8 mouse cellular contexts compared by ENCODE assay signal in genomic region chr3:95903753-95904502, GRCm38 (mm10). TPM values are rescaled to one million over a fixed set of nuclear protein-coding genes. Genes with fewer than 3 reads are reported as not detected.
DNase-seq lines count a peak whose midpoint lies in the region; ATAC-seq lines count a peak whose summit lies in the region.

No protein-coding gene starts in this region.

- H3K4me3 ChIP-seq in heart, embryonic 11.5 days (ENCODE audit: low read depth, low read length): peak overlapping the region; percentile 48
- peak overlapping the region; percentile 58 for H3K4me3 ChIP-seq in heart, embryonic 16.5 days (ENCODE audit: low read length)
- H3K4me3 ChIP-seq in neural tube, embryonic 13.5 days: peak overlapping the region; percentile 38

- no peak for DNase-seq in heart, postnatal 14 days
- DNase-seq in kidney, postnatal 36 days: peak; percentile 74 to 86
- no peak for DNase-seq in MN1 (ENCODE audit: low spot score)
- DNase-seq in c-Kit-positive CD71-positive TER-119-positive erythroid progenitor cells, embryonic 14.5 days (ENCODE audit: low spot score): no peak
- no peak for DNase-seq in urinary bladder, postnatal 10 days (ENCODE audit: low spot score)

- H3K4me1 ChIP-seq in heart, embryonic 11.5 days (ENCODE audit: control insufficient read depth, insufficient read depth, low read length): peaks cover 35% of the 10 kb centered on the region
- peaks cover 40% of the 10 kb centered on the region for H3K4me1 ChIP-seq in heart, embryonic 16.5 days (ENCODE audit: control insufficient read depth, insufficient read depth, low read length)
- H3K4me1 ChIP-seq in neural tube, embryonic 13.5 days (replicated peaks): peaks cover 36% of the 10 kb centered on the region

- 2% methylated on average over 15 of the region's 15 CpGs for WGBS in heart, embryonic 11.5 days (ENCODE audit: insufficient replicate concordance)
- 9% methylated on average over 15 of the region's 15 CpGs for WGBS in heart, embryonic 16.5 days
- 1% methylated on average over 15 of the region's 15 CpGs for WGBS in neural tube, embryonic 13.5 days

- H3K36me3 ChIP-seq in heart, embryonic 11.5 days (ENCODE audit: control insufficient read depth, insufficient read depth, low read length): no peaks in the 10 kb centered on the region
- H3K36me3 ChIP-seq in heart, embryonic 16.5 days (ENCODE audit: control insufficient read depth, insufficient read depth): no peaks in the 10 kb centered on the region
- no peaks in the 10 kb centered on the region for H3K36me3 ChIP-seq in neural tube, embryonic 13.5 days

- peak overlapping the region; percentile 90 for H3K4me2 ChIP-seq in heart, embryonic 11.5 days
- peak overlapping the region; percentile 80 for H3K4me2 ChIP-seq in heart, embryonic 16.5 days (ENCODE audit: low read depth, low read length)
- peak overlapping the region; percentile 76 for H3K4me2 ChIP-seq in neural tube, embryonic 13.5 days

- no peak for ATAC-seq in heart, embryonic 11.5 days (replicated peaks; ENCODE audit: insufficient number of reproducible peaks, low FRiP score, low TSS enrichment)
- ATAC-seq in heart, embryonic 16.5 days (replicated peaks; ENCODE audit: extremely low read depth, insufficient read depth, low FRiP score): no peak
- ATAC-seq in neural tube, embryonic 13.5 days (ENCODE audit: low read depth): no peak

- H3K9ac ChIP-seq in heart, embryonic 11.5 days (ENCODE audit: low read depth, low read length): peak overlapping the region; percentile 72
- peak overlapping the region; percentile 80 for H3K9ac ChIP-seq in heart, embryonic 16.5 days (ENCODE audit: low read length)
- H3K9ac ChIP-seq in neural tube, embryonic 13.5 days: 0 out of 2 replicates have a peak overlapping the region, but pooled peaks have one; percentile 34

- H3K27me3 ChIP-seq in heart, embryonic 11.5 days (ENCODE audit: control insufficient read depth, insufficient read depth, low read length): no peaks in the 10 kb centered on the region
- H3K27me3 ChIP-seq in heart, embryonic 16.5 days (ENCODE audit: control insufficient read depth, insufficient read depth, low read length): no peaks in the 10 kb centered on the region
- H3K27me3 ChIP-seq in neural tube, embryonic 13.5 days: peaks cover 27% of the 10 kb centered on the region

- H3K9me3 ChIP-seq in heart, embryonic 11.5 days (replicated peaks; ENCODE audit: control insufficient read depth, low read length): no peaks in the 10 kb centered on the region
- no peaks in the 10 kb centered on the region for H3K9me3 ChIP-seq in heart, embryonic 16.5 days (replicated peaks; ENCODE audit: control insufficient read depth, low read length)
- no peaks in the 10 kb centered on the region for H3K9me3 ChIP-seq in neural tube, embryonic 13.5 days

- intact Hi-C loops in heart, postnatal 14 days (cut with DNase I): no loop called here

- peak overlapping the region; percentile 69 for H3K27ac ChIP-seq in heart, embryonic 11.5 days (ENCODE audit: low read depth, low read length)
- peak overlapping the region; percentile 86 for H3K27ac ChIP-seq in heart, embryonic 16.5 days (ENCODE audit: low read length)
- no peak overlapping the region for H3K27ac ChIP-seq in neural tube, embryonic 13.5 days (replicated peaks)

RNA-seq across cellular contexts. Expression of gene Car14, which starts 0.6 kb away (rescaled TPM):
- polyA plus RNA-seq in heart, embryonic 11.5 days (2014; fragmentation: Nextera tagmentation; extraction: Ambion mirVana): 39.0 and 39.1 TPM in 2 replicates
- total RNA-seq in heart, postnatal 14 days (2021): 100 to 1,000 TPM; 153 to 157 TPM
- polyA plus RNA-seq in heart, embryonic 16.5 days (2015; fragmentation: Nextera tagmentation; extraction: Ambion mirVana): 73.4 and 78.2 TPM in 2 replicates
- 1.4 and 2.7 TPM in 2 replicates for polyA plus RNA-seq in neural tube, embryonic 13.5 days (2015; fragmentation: Nextera tagmentation; extraction: Ambion mirVana)

RNA-seq across cellular contexts. Expression of gene Aph1a, which starts 10.2 kb away (rescaled TPM):
- polyA plus RNA-seq in heart, embryonic 11.5 days (2014; fragmentation: Nextera tagmentation; extraction: Ambion mirVana): 25.9 and 42.4 TPM in 2 replicates
- total RNA-seq in heart, postnatal 14 days (2021): 100 to 1,000 TPM; 113 to 114 TPM
- 31.1 and 31.8 TPM in 2 replicates for polyA plus RNA-seq in heart, embryonic 16.5 days (2015; fragmentation: Nextera tagmentation; extraction: Ambion mirVana)
- 27.3 and 33.3 TPM in 2 replicates for polyA plus RNA-seq in neural tube, embryonic 13.5 days (2015; fragmentation: Nextera tagmentation; extraction: Ambion mirVana)

RNA-seq across cellular contexts. Expression of gene BC028528, which starts 12.1 kb away (rescaled TPM):
- 29.3 and 29.5 TPM in 2 replicates for polyA plus RNA-seq in heart, embryonic 11.5 days (2014; fragmentation: Nextera tagmentation; extraction: Ambion mirVana)
- 10 to 100 TPM; 24.0 to 24.6 TPM for total RNA-seq in heart, postnatal 14 days (2021)
- 41.5 and 48.6 TPM in 2 replicates for polyA plus RNA-seq in heart, embryonic 16.5 days (2015; fragmentation: Nextera tagmentation; extraction: Ambion mirVana)
- 21.9 and 24.1 TPM in 2 replicates for polyA plus RNA-seq in neural tube, embryonic 13.5 days (2015; fragmentation: Nextera tagmentation; extraction: Ambion mirVana)

RNA-seq across cellular contexts. Expression of gene Ciart, which starts 21.9 kb away (rescaled TPM):
- polyA plus RNA-seq in heart, embryonic 11.5 days (2014; fragmentation: Nextera tagmentation; extraction: Ambion mirVana): 5.9 and 7.1 TPM in 2 replicates
- 1 to 10 TPM; 2.8 to 3.0 TPM for total RNA-seq in heart, postnatal 14 days (2021)
- 3.8 and 4.8 TPM in 2 replicates for polyA plus RNA-seq in heart, embryonic 16.5 days (2015; fragmentation: Nextera tagmentation; extraction: Ambion mirVana)
- polyA plus RNA-seq in neural tube, embryonic 13.5 days (2015; fragmentation: Nextera tagmentation; extraction: Ambion mirVana): 3.9 and 5.1 TPM in 2 replicates

RNA-seq across cellular contexts. Expression of gene Anp32e, which starts 25.1 kb away (rescaled TPM):
- polyA plus RNA-seq in heart, embryonic 11.5 days (2014; fragmentation: Nextera tagmentation; extraction: Ambion mirVana): 71.0 and 88.5 TPM in 2 replicates
- total RNA-seq in heart, postnatal 14 days (2021): 10 to 100 TPM; 72.7 to 86.1 TPM
- polyA plus RNA-seq in heart, embryonic 16.5 days (2015; fragmentation: Nextera tagmentation; extraction: Ambion mirVana): 188 and 233 TPM in 2 replicates
- polyA plus RNA-seq in neural tube, embryonic 13.5 days (2015; fragmentation: Nextera tagmentation; extraction: Ambion mirVana): 150 and 161 TPM in 2 replicates

Comparison
In these comparisons a context has a peak if more than half of its experiments do, and no peak if none do; other contexts are left out.
1. DNase-seq: peak in kidney, postnatal 36 days (2 of 2); none in heart, postnatal 14 days (0 of 2), MN1 (single experiment), c-Kit-positive CD71-positive TER-119-positive erythroid progenitor cells, embryonic 14.5 days (single experiment) and urinary bladder, postnatal 10 days (single experiment).
2. RNA of gene Car14, which starts 0.6 kb away (polyA plus RNA-seq): 73.4 to 78.2 TPM in heart, embryonic 16.5 days and 39.0 to 39.1 TPM in heart, embryonic 11.5 days; 1.4 to 2.7 TPM in neural tube, embryonic 13.5 days; every median in the first group is over 10 times any median in the second.
3. Peak in every context shown above with its lines, with median percentiles within 50 percentile points of each other: H3K4me2 ChIP-seq, H3K4me3 ChIP-seq and H3K9ac ChIP-seq.